Mouse (Mus musculus) heart, postnatal 10 days (tissue): ENCODE data around the gene Zmat5. TPM values are rescaled to one million over a fixed set of nuclear protein-coding genes. Genes with fewer than 3 reads are reported as not detected.

Source experiments
- DNase-seq, 2 experiments: peaks; one replicate each; pipeline ENCODE4 v3.0.0; 2021
- intact Hi-C: fragments of 180-260 bp; cut with DNase I; formaldehyde crosslinking; loops from one replicate; pipeline ENCODE4 v1.15.1; 2025
- total RNA-seq, 2 experiments: library from RNA; stranded (reverse); gene quantifications; 2 replicates each; pipeline ENCODE4 v1.2.3; 2021

Zmat5 gene
- total RNA-seq, 2 experiments from 2014 or later = 23.8 to 23.9 TPM

DNA sequence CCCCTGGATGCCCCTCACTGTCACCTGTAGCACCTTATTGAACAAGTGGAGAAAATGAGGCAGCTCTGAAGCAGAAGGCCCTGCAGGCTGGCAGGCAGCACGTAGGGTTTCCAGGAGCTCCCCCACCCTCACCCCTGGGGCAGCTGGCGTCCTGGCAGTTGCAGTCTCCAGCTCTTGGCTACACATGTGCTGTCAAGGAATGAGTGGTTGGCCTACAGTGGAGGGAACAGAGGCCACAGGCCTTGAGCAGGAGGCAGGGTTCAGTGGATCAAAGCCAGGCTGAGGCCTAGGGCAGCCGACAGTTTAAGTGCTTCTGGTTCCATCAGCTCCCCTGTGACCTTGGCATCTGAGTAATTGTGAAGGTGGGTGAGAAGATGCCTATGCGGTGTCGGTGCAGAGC, 26.4 kb downstream of the Zmat5 start:
- no peak for DNase-seq
- intact Hi-C loops = no loop called here

DNA sequence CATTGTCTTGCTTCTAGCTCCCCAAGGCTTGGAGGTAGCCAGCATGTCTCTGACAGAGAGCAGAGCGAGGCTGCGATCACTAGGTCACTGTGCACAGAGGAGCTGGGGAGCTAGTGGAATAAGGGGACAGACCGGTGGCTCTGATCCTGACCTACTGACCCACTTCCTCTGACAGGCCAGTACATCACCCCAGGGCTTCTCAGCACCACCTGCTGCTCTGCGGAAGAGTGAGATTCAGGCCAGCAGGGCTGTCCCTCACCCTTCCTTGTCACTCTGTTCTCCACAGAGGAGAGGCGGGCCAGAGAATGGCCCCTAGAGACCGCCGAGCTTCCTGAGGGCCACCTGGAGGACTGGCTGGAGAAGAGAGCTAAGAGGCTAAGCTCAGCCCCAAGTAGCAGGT, 27.3 kb downstream of the Zmat5 start:
- intact Hi-C loops = no loop called here
- no peak for DNase-seq

DNA sequence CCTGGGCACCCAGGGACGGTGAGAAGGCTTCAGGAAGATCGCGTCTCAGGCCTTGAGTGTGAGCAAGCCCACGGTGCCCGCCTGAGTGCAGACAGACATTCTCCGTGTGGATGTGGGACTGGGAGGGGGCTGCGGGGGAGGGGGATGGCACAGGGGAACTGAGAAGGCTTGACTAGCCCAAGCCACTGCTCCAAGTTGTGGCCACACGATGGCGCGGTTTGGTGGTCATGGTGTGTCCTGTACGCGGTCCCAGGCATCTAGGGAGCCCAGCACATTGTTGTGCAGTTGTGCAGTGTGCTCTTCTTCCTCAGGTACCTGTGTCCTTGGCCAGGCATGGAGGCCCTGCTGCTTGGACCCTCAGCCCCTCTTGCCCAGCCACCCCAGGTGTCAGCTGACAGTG, 29.7 kb downstream of the Zmat5 start:
- intact Hi-C loops = no loop called here

DNA sequence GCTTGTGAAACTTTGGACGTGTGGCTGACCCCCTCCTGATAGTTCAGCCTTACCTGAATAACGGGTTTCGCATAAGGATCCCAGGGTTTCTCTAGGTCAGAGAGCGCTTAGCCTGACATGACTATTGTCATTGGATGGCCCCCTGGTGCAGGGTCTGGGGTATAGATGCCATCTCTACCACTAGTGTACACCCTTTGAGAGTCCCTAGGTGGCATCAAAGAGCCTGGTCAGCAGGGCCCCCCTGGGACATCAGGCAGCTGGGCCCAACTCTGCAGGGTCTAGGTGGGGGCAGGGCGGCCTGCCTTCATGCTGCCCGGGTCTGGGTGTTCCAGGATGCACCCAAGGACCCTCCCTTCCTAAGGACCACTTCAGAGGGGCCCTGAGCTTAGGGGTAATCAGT, 31.9 kb downstream of the Zmat5 start:
- intact Hi-C loops = no loop called here
- no peak for DNase-seq

More for the DNA sequence above, 29.7 kb downstream of the Zmat5 start:
- no peak for DNase-seq

DNA sequence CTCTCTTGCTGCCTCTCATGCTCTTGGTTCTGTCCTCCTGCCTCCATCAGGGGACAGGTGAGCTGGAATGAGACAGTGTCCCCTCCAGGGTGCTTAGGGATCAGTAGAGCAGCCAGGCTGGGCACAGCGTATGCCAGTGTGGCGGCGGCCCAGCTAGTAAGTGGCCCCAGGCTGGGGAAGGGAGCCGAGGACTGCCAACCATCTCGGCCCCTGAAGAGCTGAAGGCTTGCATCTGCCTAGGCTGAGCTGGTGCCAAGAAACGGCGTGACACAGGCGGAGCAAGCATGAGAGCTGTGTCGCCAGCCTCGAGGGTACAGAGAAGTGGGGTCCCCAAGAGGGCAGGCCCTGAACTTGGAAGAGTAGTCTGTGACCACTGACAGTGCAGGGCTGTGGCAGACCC, 33.2 kb downstream of the Zmat5 start:
- DNase-seq = no peak
- intact Hi-C loops = no loop called here

DNA sequence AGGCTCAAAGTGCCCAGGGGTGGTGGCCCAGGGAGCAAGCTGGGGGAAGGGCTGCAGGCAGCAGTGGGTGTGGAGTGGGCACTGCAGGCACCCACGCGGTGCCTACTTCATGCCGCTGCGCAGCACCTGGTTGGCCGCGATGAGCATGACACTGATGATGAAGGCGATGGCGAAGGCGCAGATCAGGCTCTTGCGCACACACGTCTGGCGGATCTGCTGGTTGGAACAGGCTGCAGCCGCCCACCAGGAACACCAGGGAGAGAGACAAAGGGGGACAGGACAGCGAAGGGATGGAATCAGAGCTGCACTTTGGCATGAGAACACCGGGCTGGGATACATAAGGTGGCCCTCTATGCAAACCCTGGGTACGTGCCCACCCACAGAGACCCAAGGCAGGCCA, 34.2 kb downstream of the Zmat5 start:
- no peak for DNase-seq
- intact Hi-C loops = no loop called here

DNA sequence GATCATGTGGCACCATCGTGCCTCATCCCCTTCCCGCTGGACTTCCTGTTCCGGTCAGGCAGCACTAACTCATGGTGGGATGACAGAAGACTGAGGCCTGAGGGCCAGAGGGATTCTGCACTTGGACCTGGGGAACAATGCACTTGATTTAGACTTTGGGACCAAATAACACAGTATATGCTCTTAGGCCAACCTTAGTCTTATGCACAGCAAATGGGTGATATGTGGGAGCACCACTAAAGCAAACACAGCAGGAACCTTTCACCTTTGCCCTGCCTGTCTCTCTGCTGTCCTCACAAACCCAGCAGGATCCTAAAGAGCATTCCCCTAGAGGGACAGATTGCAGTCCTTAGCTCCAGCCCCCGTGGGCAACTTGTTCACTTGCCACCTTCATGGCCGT, 36.3 kb downstream of the Zmat5 start:
- DNase-seq = no peak
- intact Hi-C loops = no loop called here

DNA sequence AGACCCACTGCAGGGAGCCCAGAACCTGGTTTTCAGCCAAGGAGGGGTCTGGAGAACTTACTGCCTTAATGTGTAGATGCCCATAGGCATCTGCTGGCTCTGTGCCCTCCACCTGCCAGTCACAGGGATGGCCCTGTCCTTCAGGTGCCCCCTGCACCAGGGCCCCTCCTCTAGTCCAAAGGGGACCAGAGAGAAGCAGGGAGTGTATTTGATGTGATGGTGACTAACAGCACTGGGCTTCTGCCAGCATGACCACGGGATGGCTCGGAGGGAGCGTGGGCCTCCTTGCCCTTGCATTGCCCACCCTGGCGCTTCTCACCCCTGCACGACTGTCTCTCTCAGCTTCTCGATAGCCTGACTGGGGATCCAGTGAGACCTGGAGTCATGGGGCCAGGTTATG, 40.2 kb downstream of the Zmat5 start:
- DNase-seq = no peak
- intact Hi-C loops = no loop called here

DNA sequence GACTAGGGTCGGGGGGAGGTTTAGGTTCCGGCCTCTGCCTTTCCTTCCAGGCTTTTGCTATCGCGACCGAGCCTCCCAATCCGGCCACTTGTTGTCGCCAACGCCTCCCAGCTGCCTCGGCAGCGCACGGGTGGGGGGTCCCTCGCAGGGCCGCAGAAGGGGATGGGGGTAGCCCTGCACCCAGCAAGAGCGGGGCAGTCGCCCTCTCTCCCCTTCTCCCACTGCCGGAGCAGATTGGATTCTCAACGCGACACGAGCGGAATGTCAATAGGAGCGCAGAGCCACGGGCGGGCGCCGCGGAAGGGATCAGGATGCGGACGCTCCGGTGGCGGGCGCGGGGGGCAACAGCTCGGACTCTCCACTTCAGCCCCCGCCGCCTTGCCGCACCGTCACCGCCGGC, 41.5 kb downstream of the Zmat5 start:
- DNase-seq = no peak
- intact Hi-C loops = no loop called here

DNA sequence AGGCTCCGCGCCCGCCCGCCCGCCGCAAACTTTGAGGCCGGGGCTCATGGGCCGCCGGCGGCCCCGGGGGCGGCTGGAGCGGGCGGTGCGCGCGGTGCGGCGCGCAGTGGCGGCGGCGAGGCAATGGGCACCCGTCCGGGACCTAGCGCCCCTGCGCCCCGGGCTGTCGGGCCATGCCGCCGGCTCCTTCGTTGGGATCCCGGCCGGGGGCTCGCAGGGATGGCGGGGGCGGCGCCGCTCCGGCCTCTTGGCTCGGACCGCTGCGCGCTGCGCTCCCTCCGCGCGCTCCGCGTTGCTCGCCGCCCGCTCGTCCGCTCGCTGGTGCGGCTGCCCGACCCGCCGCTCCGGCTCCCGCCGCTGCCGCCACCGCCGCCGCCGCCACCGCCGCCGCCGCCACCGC, 42.3 kb downstream of the Zmat5 start, which contains the start of gene Cabp7:
Gene Cabp7 (minus strand): TSS at position 46 of the 400 bp plus-strand sequence.
- intact Hi-C loops = no loop called here
- DNase-seq = no peak

DNA sequence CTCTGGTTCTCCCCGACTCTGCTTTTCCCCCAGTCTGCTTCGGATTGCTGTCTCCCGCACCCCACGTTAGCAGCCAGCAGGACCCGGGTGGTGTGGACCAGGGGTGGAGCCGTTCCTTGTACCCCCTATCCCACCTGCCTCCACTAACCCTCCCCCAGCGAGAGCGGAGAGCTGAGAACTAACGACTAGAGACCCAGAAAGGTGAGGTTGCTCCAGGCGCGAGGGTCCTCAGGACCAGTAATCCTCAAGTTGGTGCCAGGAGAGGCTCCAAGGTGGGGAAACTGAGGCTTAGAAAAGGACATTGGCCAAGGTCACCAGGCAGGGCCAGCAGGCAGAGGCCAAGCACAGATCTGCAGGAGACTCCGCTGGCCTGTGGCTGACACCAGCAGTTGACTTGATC, 42.8 kb downstream of the Zmat5 start:
- intact Hi-C loops = no loop called here
- DNase-seq = no peak

DNA sequence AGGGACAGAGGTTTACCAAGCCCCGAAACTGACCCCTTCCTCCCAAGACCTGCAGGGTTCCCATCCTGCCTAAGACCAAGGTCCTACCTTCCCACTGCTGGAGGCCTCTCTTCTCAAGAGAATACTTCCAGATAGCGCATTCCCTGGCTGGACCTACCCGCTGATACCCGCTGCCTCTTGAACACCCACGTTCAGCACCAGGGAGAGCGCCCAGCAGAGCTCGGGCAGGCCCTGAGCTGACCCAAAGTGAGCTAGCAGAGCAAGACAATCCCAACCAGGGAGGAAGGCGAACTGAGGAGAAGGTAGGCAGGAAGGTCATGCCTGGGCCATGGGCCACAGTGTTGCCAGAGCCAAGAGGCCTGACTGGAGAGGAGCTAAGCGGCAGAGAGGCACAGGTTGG, 45.8 kb downstream of the Zmat5 start:
- DNase-seq = peak; percentile 79 to 86

DNA sequence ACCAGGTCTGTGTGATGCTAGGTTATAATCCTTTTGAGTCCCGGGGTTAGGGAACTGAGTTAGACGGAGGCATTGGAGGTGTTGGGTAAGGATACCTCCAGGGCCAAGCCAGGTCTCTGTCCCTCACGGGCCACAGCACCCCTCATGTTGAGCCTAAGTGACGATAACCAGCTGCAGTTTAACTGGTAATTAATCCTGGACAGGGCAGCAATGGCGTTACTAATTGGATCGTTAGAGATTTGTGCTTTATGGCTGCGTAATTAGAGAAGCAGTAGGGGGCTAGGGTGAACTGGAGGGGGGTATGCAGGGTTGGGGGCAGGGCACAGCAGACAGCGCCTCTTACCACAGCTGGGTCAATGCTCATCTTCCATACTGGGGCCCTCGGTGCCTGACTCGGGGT, 48.4 kb downstream of the Zmat5 start:
- DNase-seq = no peak
- intact Hi-C loops = no loop called here

More for the DNA sequence above, 45.8 kb downstream of the Zmat5 start:
- intact Hi-C loops = no loop called here

DNA sequence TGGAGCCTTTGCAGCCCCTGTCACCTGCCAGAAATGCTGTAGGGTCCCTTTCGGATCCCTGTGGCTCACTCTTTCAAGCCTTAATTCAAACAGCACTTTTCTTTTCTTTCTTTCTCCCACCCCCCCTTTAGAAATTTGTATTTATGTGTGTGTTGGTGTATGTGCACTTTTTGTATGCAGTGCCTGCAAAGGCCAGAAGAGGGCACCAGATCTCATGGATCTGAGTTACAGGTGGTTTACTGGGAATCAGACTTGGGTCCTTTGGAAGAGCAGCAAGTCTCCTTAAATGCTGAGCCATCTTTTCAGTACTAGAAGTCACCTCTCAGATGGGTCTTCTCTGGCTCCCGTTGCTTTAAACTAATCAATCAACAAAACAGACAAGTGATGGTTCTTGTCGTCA, 49.6 kb downstream of the Zmat5 start:
- intact Hi-C loops = no loop called here
- DNase-seq = no peak

DNA sequence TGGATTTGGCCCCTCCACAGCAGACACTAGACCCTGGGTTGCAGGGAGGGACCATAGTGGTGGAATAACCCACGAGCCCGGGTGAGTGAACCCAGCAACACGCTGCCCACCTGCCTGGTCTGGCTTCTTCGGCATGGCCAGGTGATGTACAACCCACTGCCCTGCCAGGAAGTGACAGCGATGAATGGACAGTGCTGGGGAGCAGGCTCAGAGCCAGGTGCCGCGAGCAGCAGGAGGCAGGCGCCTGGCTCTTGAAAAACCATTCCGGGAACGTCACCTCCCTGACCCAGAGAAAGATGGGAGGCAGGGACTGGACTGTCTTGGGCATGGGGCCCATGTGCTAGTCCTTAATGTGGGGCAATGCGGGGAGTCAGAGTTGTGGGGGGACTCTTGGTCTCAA, 50.4 kb downstream of the Zmat5 start:
- intact Hi-C loops = no loop called here
- no peak for DNase-seq

DNA sequence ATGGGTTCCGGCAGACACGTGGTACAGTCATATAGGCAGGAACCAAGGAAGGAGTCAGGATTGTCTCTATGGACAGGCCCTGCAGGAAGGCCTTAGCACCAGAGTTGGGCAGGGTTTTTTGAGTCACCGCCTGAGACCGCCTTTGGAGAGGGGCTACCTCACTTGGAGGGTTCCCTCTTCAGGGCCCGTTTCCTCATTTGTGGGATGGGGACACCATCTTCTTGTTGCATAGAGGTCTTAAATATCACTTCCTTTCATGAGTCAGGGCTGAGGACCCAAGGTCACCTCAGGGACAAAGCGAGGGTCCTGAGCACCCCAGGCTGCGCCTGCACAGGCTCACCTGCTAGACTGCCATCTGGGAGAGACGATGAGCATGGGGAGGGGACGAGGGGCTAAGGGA, 52.0 kb downstream of the Zmat5 start:
- no peak for DNase-seq
- intact Hi-C loops = no loop called here

DNA sequence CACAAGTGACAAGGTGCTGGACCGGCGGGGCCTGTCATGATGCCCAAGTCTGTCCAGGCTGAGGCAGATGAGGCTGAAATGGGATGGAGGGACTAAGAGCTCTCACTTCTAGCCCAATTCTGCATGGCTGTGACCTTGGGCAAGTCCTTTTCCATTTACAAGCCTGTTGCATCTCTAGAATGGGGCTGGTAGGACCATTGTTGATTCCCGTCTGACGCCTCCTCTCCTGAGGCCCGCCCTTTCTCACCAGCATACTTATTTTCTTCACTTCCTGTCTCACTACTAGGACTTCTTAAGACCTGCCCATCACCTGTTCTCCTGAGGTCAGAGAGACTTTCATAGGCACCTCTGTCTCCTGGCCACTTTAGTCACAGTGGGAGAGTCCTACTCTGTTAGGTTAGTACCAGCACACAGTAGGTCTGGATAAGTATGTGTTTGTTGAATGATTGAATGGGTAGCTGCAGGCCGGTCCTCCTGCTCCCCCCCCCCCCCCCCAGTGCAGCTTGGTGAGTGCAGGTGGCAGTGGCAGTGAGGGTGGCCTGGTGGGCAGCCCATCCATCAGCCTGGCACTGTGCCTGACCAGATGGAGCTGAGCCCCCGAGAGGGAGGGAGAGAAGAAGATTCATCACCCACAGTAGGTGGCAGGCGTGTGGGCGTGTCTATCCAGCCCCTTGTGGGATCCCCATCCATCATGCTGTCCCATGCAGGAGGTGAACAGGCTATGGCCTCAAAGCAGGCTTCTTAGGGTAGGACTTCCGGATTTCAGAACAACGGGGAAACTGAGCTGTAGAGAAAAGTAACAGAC, 52.7 kb downstream of the Zmat5 start:
- intact Hi-C loops = no loop called here
- DNase-seq = no peak

DNA sequence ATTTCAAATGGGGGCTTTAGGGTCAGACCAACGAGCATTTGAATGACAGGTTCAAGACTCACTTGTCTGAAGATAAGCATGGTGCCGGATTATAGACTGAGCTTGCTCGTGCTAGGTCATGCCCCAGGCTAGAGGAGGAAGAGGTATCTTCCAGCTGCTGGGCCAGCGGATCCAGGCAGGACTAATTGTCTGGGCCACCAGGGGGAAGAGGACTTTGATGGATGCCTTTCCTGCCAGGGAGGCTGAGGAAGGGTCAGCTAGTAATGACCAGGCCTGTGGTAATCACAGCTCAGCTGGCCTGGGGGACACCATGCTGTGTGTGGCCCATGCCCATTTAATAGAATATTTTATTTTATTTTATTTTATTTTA, 53.3 kb downstream of the Zmat5 start:
- intact Hi-C loops = no loop called here
- DNase-seq = no peak

DNA sequence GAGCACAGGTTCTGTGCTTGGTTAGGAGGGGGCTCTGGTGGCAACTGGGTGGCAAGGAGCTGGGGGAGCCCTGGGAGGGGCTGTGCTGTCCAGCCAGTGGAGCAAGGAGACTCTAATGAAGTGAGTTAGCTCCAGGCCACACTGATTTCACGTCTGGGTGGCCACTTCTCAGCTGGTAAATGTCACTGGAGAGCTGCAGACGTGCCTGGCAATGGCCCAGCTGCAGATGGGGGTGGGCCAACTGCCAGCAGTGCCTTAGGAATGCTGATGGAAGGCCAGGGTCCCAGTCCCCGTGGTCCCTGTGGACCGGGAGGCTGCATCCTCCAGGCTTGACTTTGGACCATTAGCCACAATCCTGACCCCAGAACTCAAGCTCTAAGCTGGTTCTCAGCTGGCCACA, 56.0 kb downstream of the Zmat5 start:
- intact Hi-C loops = no loop called here
- peak; percentile 64 to 68 for DNase-seq

DNA sequence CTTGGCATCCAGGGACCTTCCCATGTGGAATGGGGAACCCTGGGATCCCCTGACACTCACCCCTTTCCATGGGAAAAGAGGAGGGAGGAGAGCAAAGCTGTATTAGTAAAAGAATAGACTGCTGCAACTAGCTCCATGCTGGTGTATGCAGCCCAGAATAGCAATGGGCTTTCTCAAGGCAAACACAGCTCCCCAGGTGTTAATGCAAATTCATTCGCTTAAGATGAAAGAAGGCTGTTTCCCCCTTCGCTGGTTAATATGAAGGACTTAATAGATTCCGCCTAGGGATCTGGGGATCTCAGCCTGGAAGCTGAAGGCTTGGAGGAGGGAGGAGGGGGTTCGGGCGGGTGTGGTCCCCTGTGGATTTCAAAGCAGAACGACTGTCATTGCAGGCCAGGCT, 57.5 kb downstream of the Zmat5 start:
- no peak for DNase-seq
- intact Hi-C loops = no loop called here

DNA sequence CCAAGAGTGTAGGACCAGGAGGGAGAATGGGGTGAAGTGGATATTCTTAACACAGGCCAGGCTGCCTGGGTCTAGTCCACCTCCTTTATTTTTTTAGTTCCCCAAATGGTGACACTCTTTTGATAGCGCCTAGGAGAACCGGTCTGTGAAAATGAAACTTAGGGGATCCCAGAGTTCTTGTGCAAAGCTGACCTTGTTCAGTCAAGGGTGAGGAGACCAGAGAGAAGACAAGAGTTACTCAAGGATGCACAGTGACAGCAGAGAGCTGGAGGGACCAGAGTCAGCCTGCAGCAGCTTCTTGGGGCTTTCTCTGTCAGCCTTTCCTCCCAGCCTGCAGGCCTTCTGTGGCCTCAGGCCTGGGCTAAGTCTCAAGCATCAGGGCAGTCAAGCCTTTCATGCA, 58.0 kb downstream of the Zmat5 start:
- intact Hi-C loops = no loop called here
- no peak for DNase-seq

DNA sequence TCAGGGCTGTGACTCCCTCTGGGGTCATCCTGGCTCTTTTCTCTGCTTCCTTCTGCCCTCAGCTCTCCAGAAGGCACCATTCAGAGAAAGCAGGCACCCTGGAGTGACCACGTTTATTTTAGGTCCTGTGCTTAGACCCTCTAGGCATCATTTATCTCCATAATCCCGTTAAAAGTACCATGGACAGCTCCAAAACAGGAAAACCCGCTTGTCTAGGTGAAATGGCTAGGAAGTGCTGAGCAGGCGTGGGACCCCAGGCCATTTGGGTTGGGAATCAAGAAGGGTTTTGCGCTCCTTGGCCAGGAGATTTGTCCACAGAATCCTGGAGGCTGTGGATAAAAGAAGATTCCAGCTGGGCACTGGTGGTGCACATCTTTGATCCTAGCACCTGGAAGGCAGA, 59.2 kb downstream of the Zmat5 start:
- intact Hi-C loops = no loop called here
- DNase-seq = no peak

DNA sequence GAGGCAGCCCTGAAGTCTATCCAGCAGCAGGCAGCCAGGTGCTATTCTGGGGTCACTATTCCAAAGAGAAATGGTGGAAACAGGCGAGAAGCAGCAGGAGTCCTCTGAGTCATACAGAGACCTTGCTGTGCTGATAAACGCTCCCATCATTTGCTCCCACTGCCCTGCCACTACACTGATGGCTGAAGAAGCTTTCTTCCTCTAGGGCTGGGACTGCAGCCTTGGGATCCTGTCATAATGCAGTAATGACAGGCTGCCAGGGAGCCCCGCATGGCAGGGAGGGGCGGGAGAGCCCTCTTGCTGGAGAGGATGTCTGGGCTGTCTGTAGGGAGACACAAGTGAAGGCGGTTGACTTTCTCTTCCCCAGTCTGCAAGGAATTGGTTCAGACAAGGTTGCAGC, 60.0 kb downstream of the Zmat5 start:
- intact Hi-C loops = no loop called here
- DNase-seq = no peak
